Mouse (Mus musculus) left cerebral cortex, postnatal 36 days (tissue): ENCODE results near the gene Gm10392. TPM values are rescaled to one million over a fixed set of nuclear protein-coding genes. Genes with fewer than 3 reads are reported as not detected.

Source experiments
- DNase-seq, 2 experiments: peaks; one replicate each; pipeline ENCODE4 v3.0.0; 2021 to 2022; ENCODE audit warnings: low spot score in 2 of 2, mixed read lengths in 1 of 2
- intact Hi-C: fragments of 180-260 bp; cut with DNase I; formaldehyde crosslinking; loops from one replicate; pipeline ENCODE4 v1.15.1; 2025
- total RNA-seq, 2 experiments: library from RNA; stranded (reverse); gene quantifications; 2 replicates each; pipeline ENCODE4 v1.2.3; 2021

Gm10392 gene
- total RNA-seq, 2 experiments from 2014 or later = not detected

GRCm38 (mm10) chr11:77467784-77468183 is 51.2 kb downstream of the Gm10392 start:
- intact Hi-C loops = loop anchor here (10.0 kb wide), 1 partner anchor 363 kb away; no protein-coding TSS in a partner anchor
- peak; percentile 70 to 79 for DNase-seq

- intact Hi-C loops = loop anchor here (10.0 kb wide), 1 partner anchor 362 kb away; no protein-coding TSS in a partner anchor
- DNase-seq = peak in 1 of 2 experiments; percentile 68
Observed at GRCm38 (mm10) chr11:77467157-77467556, 51.8 kb downstream of the Gm10392 start.

Other genes starting within 250 kb of the Gm10392 start
- gene Coro6, start 56.8 kb downstream of the Gm10392 start, total RNA-seq = 10 to 100 TPM; 33.3 to 45.9 TPM
- gene Ankrd13b, start 29.5 kb downstream of the Gm10392 start, total RNA-seq = 10 to 100 TPM; 84.9 to 99.0 TPM
- 100 to 1,000 TPM; 277 to 296 TPM for gene Git1, start 25.6 kb downstream of the Gm10392 start, total RNA-seq
- gene Abhd15, start 4.1 kb downstream of the Gm10392 start, total RNA-seq = 1 to 10 TPM; 1.2 to 1.3 TPM
- gene Trp53i13, start 3.2 kb downstream of the Gm10392 start, total RNA-seq = 1 to 10 TPM; 3.9 to 4.6 TPM
- gene Taok1, start 88.6 kb upstream of the Gm10392 start, total RNA-seq = 100 to 1,000 TPM in 1 of 2 experiments, 10 to 100 TPM in 1; 97.1 to 107 TPM
- 10 to 100 TPM; 57.3 to 79.3 TPM for gene Nufip2, start 167.0 kb upstream of the Gm10392 start, total RNA-seq
- not detected for gene Cryba1, start 206.1 kb upstream of the Gm10392 start, total RNA-seq
- gene Myo18a, start 244.0 kb upstream of the Gm10392 start, total RNA-seq = 100 to 1,000 TPM; 141 to 180 TPM